11 mouse cellular contexts compared by ENCODE assay signal in the genomic region with DNA sequence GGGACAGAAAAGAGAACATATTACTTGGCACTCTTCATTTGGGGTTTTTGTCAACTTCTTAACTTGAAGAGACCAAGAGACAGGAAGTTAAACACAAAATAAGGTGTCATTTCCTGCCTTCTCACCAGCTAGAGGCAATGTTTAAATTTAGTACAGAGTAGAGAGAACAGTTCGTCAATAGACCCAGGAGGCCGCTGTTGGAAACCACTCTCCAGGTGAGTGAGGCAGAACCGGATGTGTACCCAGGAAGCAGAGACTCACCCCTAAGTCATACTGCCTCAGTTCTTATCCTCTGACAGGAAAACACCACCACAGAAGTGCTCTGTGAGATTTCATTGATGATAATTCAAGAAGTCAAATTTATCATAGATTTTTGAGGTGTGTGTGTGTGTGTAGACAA. TPM values are rescaled to one million over a fixed set of nuclear protein-coding genes. Genes with fewer than 3 reads are reported as not detected.
DNase-seq lines count a peak whose midpoint lies in the region; ATAC-seq lines count a peak whose summit lies in the region.
"Had no signal": no experiment of that assay in that cellular context is flagged by ENCODE, and none has a peak within 500 bp of the region (broad histone marks: within the 10 kb centered on the region; RNA-seq: fewer than 3 reads in every experiment).

No protein-coding gene starts in this region.

- no peaks in the 10 kb centered on the region for H3K9me3 ChIP-seq in intestine, embryonic 15.5 days
- H3K9me3 ChIP-seq in forebrain, embryonic 11.5 days (ENCODE audit: control insufficient read depth, low read length): no peaks in the 10 kb centered on the region
- H3K9me3 ChIP-seq: limb, embryonic 10.5 days had no signal

- no peaks in the 10 kb centered on the region for H3K27me3 ChIP-seq in intestine, embryonic 15.5 days (replicated peaks)
- no peaks in the 10 kb centered on the region for H3K27me3 ChIP-seq in forebrain, embryonic 11.5 days (ENCODE audit: control insufficient read depth, insufficient read depth, low read length)

- no peak overlapping the region for H3K4me3 ChIP-seq in intestine, embryonic 15.5 days (replicated peaks)
- no peak overlapping the region for H3K4me3 ChIP-seq in forebrain, embryonic 11.5 days (ENCODE audit: low read depth, low read length)
- H3K4me3 ChIP-seq: limb, embryonic 10.5 days had no signal

- no peak overlapping the region for H3K9ac ChIP-seq in intestine, embryonic 15.5 days
- no peak overlapping the region for H3K9ac ChIP-seq in forebrain, embryonic 11.5 days (ENCODE audit: low read length)

- H3K4me1 ChIP-seq in intestine, embryonic 15.5 days (replicated peaks): no peaks in the 10 kb centered on the region
- H3K4me1 ChIP-seq in forebrain, embryonic 11.5 days (replicated peaks; ENCODE audit: control insufficient read depth, insufficient read depth, low read length): no peaks in the 10 kb centered on the region

- DNase-seq in CD4-positive, CD25-positive, alpha-beta regulatory T cell, adult 2 months (ENCODE audit: low read depth, low spot score): peak; percentile 88
- peak; percentile 80 to 84 for DNase-seq in natural killer cell, adult 2 months (ENCODE audit: low spot score in 2 of 2)
- peak; percentile 91 for DNase-seq in thymus, postnatal 0 days (ENCODE audit: low spot score)
- DNase-seq in testis, postnatal 10 days (ENCODE audit: low spot score): no peak
- no peak for DNase-seq in forebrain, embryonic 11.5 days (ENCODE audit: low spot score)
- DNase-seq: adrenal gland, adult 2 months had no signal

- H3K27ac ChIP-seq in intestine, embryonic 15.5 days: no peak overlapping the region
- no peak overlapping the region for H3K27ac ChIP-seq in forebrain, embryonic 11.5 days (ENCODE audit: low read depth, low read length)
- H3K27ac ChIP-seq: limb, embryonic 10.5 days had no signal

- WGBS in intestine, embryonic 15.5 days: 71% methylated on average over 3 of the region's 3 CpGs
- 87% methylated on average over 3 of the region's 3 CpGs for WGBS in forebrain, embryonic 11.5 days

- no peaks in the 10 kb centered on the region for H3K36me3 ChIP-seq in intestine, embryonic 15.5 days
- no peaks in the 10 kb centered on the region for H3K36me3 ChIP-seq in forebrain, embryonic 11.5 days (ENCODE audit: control insufficient read depth, insufficient read depth, low read length)
- H3K36me3 ChIP-seq: limb, embryonic 10.5 days had no signal

- ATAC-seq in activated CD4-positive, CD25-positive, alpha-beta regulatory T cell, adult 4 months: peak; percentile 99
- no peak for ATAC-seq in intestine, embryonic 15.5 days
- ATAC-seq in forebrain, embryonic 11.5 days (replicated peaks; ENCODE audit: low FRiP score): no peak
- ATAC-seq: hindbrain, embryonic 16.5 days had no signal

- H3K4me2 ChIP-seq in intestine, embryonic 15.5 days (replicated peaks): no peak overlapping the region
- H3K4me2 ChIP-seq in forebrain, embryonic 11.5 days (ENCODE audit: low read depth, low read length, severe bottlenecking): no peak overlapping the region
- H3K4me2 ChIP-seq: midbrain, embryonic 11.5 days had no signal

RNA-seq across cellular contexts. Expression of a gene that starts 49.4 kb away (rescaled TPM):
- polyA plus RNA-seq in activated CD4-positive, CD25-positive, alpha-beta regulatory T cell, adult 4 months (2017; shearing (Covaris generic)): 10 to 100 TPM; 30.6 to 31.5 TPM
- 26.9 and 27.9 TPM in 2 replicates for polyA plus RNA-seq in thymus, postnatal 0 days (2015; fragmentation: Nextera tagmentation; extraction: Ambion mirVana)
- polyA plus RNA-seq in intestine, embryonic 15.5 days (2015; fragmentation: Nextera tagmentation; extraction: Ambion mirVana): 24.5 and 27.3 TPM in 2 replicates
- 53.8 and 60.1 TPM in 2 replicates for polyA plus RNA-seq in forebrain, embryonic 11.5 days (2014; fragmentation: Nextera tagmentation; extraction: Ambion mirVana)

Comparison
In these comparisons a context has a peak if more than half of its experiments do, and no peak if none do; other contexts are left out.
1. DNase-seq: peak in CD4-positive, CD25-positive, alpha-beta regulatory T cell, adult 2 months (single experiment), natural killer cell, adult 2 months (2 of 2) and thymus, postnatal 0 days (single experiment); none in testis, postnatal 10 days (single experiment) and forebrain, embryonic 11.5 days (single experiment).